In the genomic region with DNA sequence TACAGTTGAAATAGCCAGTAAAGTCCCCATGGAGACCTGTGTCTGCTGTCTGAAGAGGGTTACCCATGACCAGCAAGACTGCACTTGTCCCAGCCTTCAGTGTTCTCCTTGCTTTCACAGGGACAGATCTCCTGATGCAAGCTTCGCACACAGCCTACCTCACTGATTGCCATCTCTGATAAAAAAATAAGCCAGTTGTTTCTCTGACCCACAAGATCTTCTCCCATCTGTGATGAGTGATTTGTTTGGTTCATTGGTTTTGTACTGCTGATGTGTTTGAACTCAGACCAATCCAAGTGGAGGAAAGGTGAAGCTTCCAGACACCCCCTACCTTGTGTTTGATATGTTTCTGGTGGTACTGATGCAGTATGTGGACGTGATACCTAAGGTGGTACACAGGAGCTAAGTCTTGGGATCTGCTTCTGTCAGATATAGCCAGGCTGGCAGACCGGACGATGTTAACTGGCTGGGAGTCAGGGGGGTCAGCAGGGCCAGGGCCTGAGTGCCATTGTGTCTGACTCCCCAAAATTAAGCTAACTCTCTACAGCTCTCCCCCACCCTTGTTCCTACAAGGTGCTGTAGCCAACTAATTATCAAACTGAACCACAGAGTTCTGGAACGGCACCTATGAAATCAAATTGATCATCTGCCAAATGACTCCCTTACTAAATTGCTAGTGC, we compare ENCODE assay signal across 9 mouse cellular contexts.
DNase-seq lines count a peak whose midpoint lies in the region; ATAC-seq lines count a peak whose summit lies in the region.
"Had no signal": no experiment of that assay in that cellular context is flagged by ENCODE, and none has a peak within 500 bp of the region (broad histone marks: within the 10 kb centered on the region; RNA-seq: fewer than 3 reads in every experiment).

No protein-coding gene starts in this region.

- peak overlapping the region; percentile 33 to 77; a peak in 3 of 4 replicates for H3K27ac ChIP-seq in heart, embryonic 14.5 days (replicated peaks in 1 of 2; ENCODE audit: control insufficient read depth in 1 of 2, insufficient read depth in 1 of 2, low read depth in 2 of 2, low read length in 2 of 2)
- no peak overlapping the region; the same call in 1 of the 2 replicates for H3K27ac ChIP-seq in midbrain, embryonic 13.5 days
- no peak overlapping the region for H3K27ac ChIP-seq in midbrain, embryonic 14.5 days (replicated peaks; ENCODE audit: low read depth, low read length)
- H3K27ac ChIP-seq in hindbrain, embryonic 16.5 days (ENCODE audit: low read depth, low read length) = no peak overlapping the region
- no peak overlapping the region for H3K27ac ChIP-seq in stomach, embryonic 16.5 days (ENCODE audit: low read length)

- no peaks in the 10 kb centered on the region for H3K36me3 ChIP-seq in heart, embryonic 14.5 days (ENCODE audit: control insufficient read depth, insufficient read depth, low read length)
- H3K36me3 ChIP-seq in midbrain, embryonic 13.5 days = no peaks in the 10 kb centered on the region
- H3K36me3 ChIP-seq in midbrain, embryonic 14.5 days (ENCODE audit: control insufficient read depth, insufficient read depth, low read length) = no peaks in the 10 kb centered on the region
- H3K36me3 ChIP-seq in hindbrain, embryonic 16.5 days (ENCODE audit: control insufficient read depth, insufficient read depth, low read length) = no peaks in the 10 kb centered on the region
- H3K36me3 ChIP-seq in stomach, embryonic 16.5 days (ENCODE audit: control insufficient read depth, insufficient read depth, low read length) = no peaks in the 10 kb centered on the region

- peaks cover 13 to 19% of the 10 kb centered on the region in 2 experiments for H3K4me1 ChIP-seq in heart, embryonic 14.5 days (ENCODE audit: control insufficient read depth in 2 of 2, insufficient read depth in 2 of 2, low read length in 2 of 2)
- H3K4me1 ChIP-seq in midbrain, embryonic 13.5 days (replicated peaks) = peaks cover 24% of the 10 kb centered on the region
- peaks cover 12% of the 10 kb centered on the region for H3K4me1 ChIP-seq in midbrain, embryonic 14.5 days (ENCODE audit: control insufficient read depth, insufficient read depth, low read length)
- H3K4me1 ChIP-seq in hindbrain, embryonic 16.5 days (ENCODE audit: control insufficient read depth, insufficient read depth, low read depth, low read length) = peaks cover 7% of the 10 kb centered on the region
- peaks cover 2% of the 10 kb centered on the region; the same call in 1 of the 2 replicates for H3K4me1 ChIP-seq in stomach, embryonic 16.5 days (ENCODE audit: control insufficient read depth, insufficient read depth, low read length)

- H3K27me3 ChIP-seq in heart, embryonic 14.5 days (ENCODE audit: control insufficient read depth, insufficient read depth, low read length) = no peaks in the 10 kb centered on the region
- no peaks in the 10 kb centered on the region for H3K27me3 ChIP-seq in midbrain, embryonic 13.5 days
- H3K27me3 ChIP-seq in midbrain, embryonic 14.5 days (ENCODE audit: control insufficient read depth, insufficient read depth, low read length) = no peaks in the 10 kb centered on the region
- no peaks in the 10 kb centered on the region for H3K27me3 ChIP-seq in hindbrain, embryonic 16.5 days (replicated peaks; ENCODE audit: control insufficient read depth, insufficient read depth, low read length)
- H3K27me3 ChIP-seq in stomach, embryonic 16.5 days (ENCODE audit: control insufficient read depth, insufficient read depth, low read length) = no peaks in the 10 kb centered on the region

- peak overlapping the region; percentile 23 for H3K4me2 ChIP-seq in heart, embryonic 14.5 days (ENCODE audit: low read length)
- H3K4me2 ChIP-seq in midbrain, embryonic 13.5 days (replicated peaks) = 0 out of 2 replicates have a peak overlapping the region, but pooled peaks have one; percentile 2
- no peak overlapping the region for H3K4me2 ChIP-seq in midbrain, embryonic 14.5 days (ENCODE audit: low read length)
- no peak overlapping the region for H3K4me2 ChIP-seq in hindbrain, embryonic 16.5 days (ENCODE audit: low read length)
- H3K4me2 ChIP-seq in stomach, embryonic 16.5 days (ENCODE audit: low read depth, low read length) = no peak overlapping the region

- no peaks in the 10 kb centered on the region for H3K9me3 ChIP-seq in heart, embryonic 14.5 days (ENCODE audit: control insufficient read depth, low read length)
- H3K9me3 ChIP-seq in midbrain, embryonic 13.5 days = no peaks in the 10 kb centered on the region
- no peaks in the 10 kb centered on the region for H3K9me3 ChIP-seq in midbrain, embryonic 14.5 days (ENCODE audit: control insufficient read depth, low read length)
- H3K9me3 ChIP-seq in hindbrain, embryonic 16.5 days (ENCODE audit: control insufficient read depth, low read length) = no peaks in the 10 kb centered on the region
- no peaks in the 10 kb centered on the region for H3K9me3 ChIP-seq in stomach, embryonic 16.5 days (replicated peaks; ENCODE audit: control insufficient read depth, low read length)

- ATAC-seq in heart, embryonic 14.5 days (ENCODE audit: insufficient number of reproducible peaks, insufficient read depth, low FRiP score, low read depth) = no peak
- peak; percentile 49 for ATAC-seq in midbrain, embryonic 13.5 days
- no peak for ATAC-seq in midbrain, embryonic 14.5 days (ENCODE audit: low FRiP score, low TSS enrichment)
- ATAC-seq in hindbrain, embryonic 16.5 days = peak; percentile 24; the same call in 1 of the 2 replicates
- peak; percentile 56; the same call in 1 of the 2 replicates for ATAC-seq in stomach, embryonic 16.5 days (ENCODE audit: insufficient read depth, low FRiP score)
- ATAC-seq: activated CD4-positive, CD25-positive, alpha-beta regulatory T cell, adult 4 months had no signal

- intact Hi-C loops in heart, postnatal 14 days (cut with DNase I) = no loop called here

- H3K4me3 ChIP-seq in heart, embryonic 14.5 days (ENCODE audit: control insufficient read depth in 1 of 2, insufficient read depth in 1 of 2, low read depth in 1 of 2, low read length in 2 of 2) = no peak overlapping the region
- H3K4me3 ChIP-seq in midbrain, embryonic 13.5 days (replicated peaks) = no peak overlapping the region
- no peak overlapping the region for H3K4me3 ChIP-seq in midbrain, embryonic 14.5 days (replicated peaks; ENCODE audit: low read depth, low read length)
- no peak overlapping the region for H3K4me3 ChIP-seq in hindbrain, embryonic 16.5 days (ENCODE audit: low read length)
- H3K4me3 ChIP-seq in stomach, embryonic 16.5 days (replicated peaks; ENCODE audit: low read length) = no peak overlapping the region

- WGBS in heart, embryonic 14.5 days = 34% methylated on average over 5 of the region's 5 CpGs
- 81% methylated on average over 5 of the region's 5 CpGs for WGBS in midbrain, embryonic 13.5 days
- 83% methylated on average over 5 of the region's 5 CpGs for WGBS in midbrain, embryonic 14.5 days
- WGBS in hindbrain, embryonic 16.5 days = 76% methylated on average over 5 of the region's 5 CpGs
- 63% methylated on average over 5 of the region's 5 CpGs for WGBS in stomach, embryonic 16.5 days

- no peak overlapping the region for H3K9ac ChIP-seq in heart, embryonic 14.5 days (ENCODE audit: low read length)
- H3K9ac ChIP-seq in midbrain, embryonic 13.5 days (replicated peaks) = no peak overlapping the region
- no peak overlapping the region for H3K9ac ChIP-seq in midbrain, embryonic 14.5 days (replicated peaks; ENCODE audit: low read length)
- no peak overlapping the region for H3K9ac ChIP-seq in hindbrain, embryonic 16.5 days (ENCODE audit: low read depth, low read length)
- H3K9ac ChIP-seq in stomach, embryonic 16.5 days (ENCODE audit: low read length) = no peak overlapping the region

- DNase-seq in heart, postnatal 14 days = no peak
- DNase-seq in midbrain, embryonic 14.5 days = no peak
- no peak for DNase-seq in lung, postnatal 25 days (ENCODE audit: low spot score)
- DNase-seq in layer of hippocampus, postnatal 25 days (ENCODE audit: extremely low spot score in 1 of 2, low spot score in 1 of 2) = no peak

Comparison
In these comparisons a context has a peak if more than half of its experiments do, and no peak if none do; other contexts are left out.
1. ATAC-seq: peak in midbrain, embryonic 13.5 days (single experiment), hindbrain, embryonic 16.5 days (single experiment) and stomach, embryonic 16.5 days (single experiment); none in heart, embryonic 14.5 days (single experiment) and midbrain, embryonic 14.5 days (single experiment).
2. H3K4me2 ChIP-seq: peak in heart, embryonic 14.5 days (single experiment) and midbrain, embryonic 13.5 days (single experiment); none in midbrain, embryonic 14.5 days (single experiment), hindbrain, embryonic 16.5 days (single experiment) and stomach, embryonic 16.5 days (single experiment).
3. H3K27ac ChIP-seq: peak in heart, embryonic 14.5 days (2 of 2); none in midbrain, embryonic 13.5 days (single experiment), midbrain, embryonic 14.5 days (single experiment), hindbrain, embryonic 16.5 days (single experiment) and stomach, embryonic 16.5 days (single experiment).